Mouse (Mus musculus) lung, adult 2 months (tissue): ENCODE data around the gene Gfod2.

ENCODE experiments used
- CTCF ChIP-seq: fragments of 200-500 bp; IDR thresholded peaks from 2 replicates; pipeline ENCODE4 v1.5.1; 2011; ENCODE audit warnings: mild to moderate bottlenecking, low read length, control low read depth; ENCODE audit not compliant: insufficient read depth
- POLR2A ChIP-seq: fragments of 200-500 bp; IDR thresholded peaks from 2 replicates; pipeline ENCODE4 v1.6.1; 2011; ENCODE audit warnings: low read depth, mild to moderate bottlenecking, control low read depth, low read length, borderline replicate concordance; ENCODE audit errors: extremely low read depth

DNA sequence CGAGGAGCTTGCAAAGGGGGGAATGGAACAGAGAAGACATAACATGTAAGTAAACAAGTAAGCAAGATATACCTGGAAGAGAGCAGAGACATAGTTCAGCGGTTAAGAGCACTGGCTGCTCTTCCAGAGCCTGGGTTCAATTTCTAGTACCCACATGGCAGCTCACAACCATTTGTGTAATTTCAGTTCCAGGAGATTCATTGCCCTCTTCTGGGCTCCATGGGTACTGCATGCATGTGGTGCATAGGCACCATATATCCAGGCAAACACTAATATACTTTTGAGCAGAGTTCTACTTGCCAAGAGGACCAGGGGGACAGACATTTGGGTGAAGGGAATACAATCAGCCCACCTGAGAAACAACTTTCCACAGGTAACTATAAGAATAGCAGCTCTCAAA, 29.8 kb upstream of the Gfod2 start:
- TF ChIP-seq CTCF (peak; percentile 51), POLR2A (no peak)
